Mouse (Mus musculus) kidney, embryonic 16.5 days (tissue): ENCODE results near the gene Amdhd2. TPM values are rescaled to one million over a fixed set of nuclear protein-coding genes. Genes with fewer than 3 reads are reported as not detected.
A peak's percentile ranks its signal among the peaks of the same experiment; 100 is the strongest.
"Not testable (repeated sequence)": the region's sequence is repeated elsewhere in the genome, so short reads cannot be mapped to it uniquely, and the experiment has no call there.

Experiments
- ATAC-seq: fragments of 200-750 bp; cut with Nextera tagmentation; 2 replicates; pipeline ENCODE4 v1.8.0; 2017; ENCODE audit warnings: moderate TSS enrichment; ENCODE audit not compliant: low FRiP score, low TSS enrichment
- H3K27ac ChIP-seq: fragments of 300-500 bp; sonication (generic); 2 replicates; pipeline ENCODE4 v1.5.1; 2014; ENCODE audit warnings: low read length
- H3K27me3 ChIP-seq: fragments of 300-500 bp; sonication (generic); 2 replicates; pipeline ENCODE4 v1.6.1; 2014; ENCODE audit warnings: low read length, control low read depth, mixed read lengths; ENCODE audit not compliant: insufficient read depth
- H3K36me3 ChIP-seq: fragments of 300-500 bp; sonication (generic); 2 replicates; pipeline ENCODE4 v1.6.1; 2014; ENCODE audit warnings: low read length, control low read depth, mixed read lengths; ENCODE audit not compliant: insufficient read depth
- H3K4me1 ChIP-seq: fragments of 300-500 bp; sonication (generic); 2 replicates; pipeline ENCODE4 v1.6.1; 2014; ENCODE audit warnings: low read length, control low read depth, mixed read lengths; ENCODE audit not compliant: insufficient read depth
- H3K4me2 ChIP-seq: fragments of 300-500 bp; sonication (generic); replicated peaks from 2 replicates; pipeline ENCODE4 v1.6.1; 2014; ENCODE audit warnings: low read depth, low read length
- H3K4me3 ChIP-seq: fragments of 300-500 bp; sonication (generic); 2 replicates; pipeline ENCODE4 v1.5.1; 2014; ENCODE audit warnings: mild to moderate bottlenecking, low read length
- H3K9ac ChIP-seq: fragments of 300-500 bp; sonication (generic); replicated peaks from 2 replicates; pipeline ENCODE4 v1.6.1; 2014; ENCODE audit warnings: low read length
- H3K9me3 ChIP-seq: fragments of 300-500 bp; sonication (generic); 2 replicates; pipeline ENCODE4 v1.6.1; 2016; ENCODE audit warnings: low read length, control low read depth
- WGBS: fragments of 180-500 bp; shearing (Covaris S2); extraction: QIAGEN DNeasy Blood & Tissue Kit; methylation state at CpG from one replicate; pipeline ENCODE4 v1.1.7; 2014; 5-methylcytosine and 5-hydroxymethylcytosine counted together
- polyA plus RNA-seq: library from polyadenylated mRNA; unstranded; fragments of >200 nt; fragmentation: Nextera tagmentation; extraction: Ambion mirVana; gene quantifications from 2 replicates; pipeline ENCODE4 v1.2.1, GENCODE M21; 2015

Gene Amdhd2
- polyA plus RNA-seq, 1 experiment from 2014 or later = 42.1 TPM

DNA sequence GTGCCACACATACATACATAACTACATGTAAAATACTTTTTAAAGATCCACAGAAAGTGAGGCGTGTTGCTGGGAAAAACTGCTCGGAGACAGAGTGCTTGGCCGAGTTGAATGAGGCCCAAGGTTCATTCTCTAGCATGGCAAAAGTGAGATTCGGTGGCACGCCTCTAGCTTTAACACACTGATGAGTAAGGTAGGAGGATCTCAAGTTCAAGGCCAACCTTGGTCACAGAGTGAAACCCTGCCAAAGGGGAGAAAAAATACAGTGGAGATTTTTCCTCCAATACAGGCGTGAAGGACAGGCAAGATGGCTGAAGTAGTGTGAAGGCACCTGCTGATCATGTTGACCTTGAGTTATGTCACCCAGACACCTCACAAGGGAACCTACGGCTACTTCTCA, 14.1 kb downstream of the Amdhd2 start:
- H3K9ac ChIP-seq = no peak overlapping the region
- no peaks in the 10 kb centered on the region for H3K9me3 ChIP-seq
- H3K27me3 ChIP-seq = no peaks in the 10 kb centered on the region
- H3K27ac ChIP-seq = no peak overlapping the region
- WGBS = 86% methylated on average over 7 of the region's 7 CpGs
- no peak overlapping the region for H3K4me3 ChIP-seq
- no peaks in the 10 kb centered on the region for H3K36me3 ChIP-seq
- no peak for ATAC-seq
- H3K4me2 ChIP-seq = no peak overlapping the region
- H3K4me1 ChIP-seq = peaks cover 6% of the 10 kb centered on the region

- Histone ChIP-seq H3K4me3 (no peak overlapping the region), H3K9me3 (no peaks in the 10 kb centered on the region), H3K4me1 (peaks cover 24% of the 10 kb centered on the region), H3K27ac (no peak overlapping the region), H3K36me3 (no peaks in the 10 kb centered on the region), H3K9ac (no peak overlapping the region), H3K4me2 (no peak overlapping the region), H3K27me3 (no peaks in the 10 kb centered on the region)
- no peak for ATAC-seq
- WGBS = 44% methylated on average over 2 of the region's 2 CpGs
These were observed 20.7 kb downstream of the Amdhd2 start for GRCm38 (mm10) chr17:24142897-24143296.

- Histone ChIP-seq H3K4me3 (peak overlapping the region; percentile 99), H3K4me2 (peak overlapping the region; percentile 72), H3K9ac (peak overlapping the region; percentile 94), H3K9me3 (no peaks in the 10 kb centered on the region), H3K4me1 (peaks cover 24% of the 10 kb centered on the region), H3K27ac (peak overlapping the region; percentile 88), H3K27me3 (no peaks in the 10 kb centered on the region), H3K36me3 (no peaks in the 10 kb centered on the region)
- ATAC-seq = peak; percentile 98
- WGBS = under 1% methylated on average over 53 of the region's 57 CpGs
These were observed 22.1 kb downstream of the Amdhd2 start for GRCm38 (mm10) chr17:24141425-24141920.

- WGBS = under 1% methylated on average over 42 of the region's 43 CpGs
- Histone ChIP-seq H3K27me3 (no peaks in the 10 kb centered on the region), H3K4me1 (peaks cover 24% of the 10 kb centered on the region), H3K4me3 (peak overlapping the region; percentile 99), H3K36me3 (no peaks in the 10 kb centered on the region), H3K4me2 (peak overlapping the region; percentile 72), H3K9ac (peak overlapping the region; percentile 94), H3K9me3 (no peaks in the 10 kb centered on the region), H3K27ac (peak overlapping the region; percentile 88)
- ATAC-seq = peak; percentile 58
These were observed 22.6 kb downstream of the Amdhd2 start for GRCm38 (mm10) chr17:24140845-24141424.

DNA sequence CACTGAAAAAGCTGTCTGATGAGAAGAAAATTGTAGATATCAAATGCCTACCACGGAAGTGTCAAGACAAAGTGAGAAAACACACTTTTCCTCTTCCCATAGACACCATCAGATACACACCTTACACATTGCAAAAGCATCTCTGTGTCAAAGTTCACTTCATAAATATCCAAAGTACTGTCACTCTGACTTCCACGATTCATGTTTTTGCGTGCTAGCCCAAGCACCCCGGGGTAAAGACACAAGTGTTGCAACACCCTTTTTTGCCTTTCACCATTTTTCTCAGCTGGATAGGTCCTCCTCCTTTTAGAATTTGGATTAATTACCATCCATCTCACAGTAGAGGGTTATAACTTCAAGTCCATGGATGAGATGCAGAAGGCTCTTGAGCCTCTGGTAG, 23.6 kb downstream of the Amdhd2 start:
- H3K27ac ChIP-seq = no peak overlapping the region
- 87% methylated on average over 4 of the region's 4 CpGs for WGBS

DNA sequence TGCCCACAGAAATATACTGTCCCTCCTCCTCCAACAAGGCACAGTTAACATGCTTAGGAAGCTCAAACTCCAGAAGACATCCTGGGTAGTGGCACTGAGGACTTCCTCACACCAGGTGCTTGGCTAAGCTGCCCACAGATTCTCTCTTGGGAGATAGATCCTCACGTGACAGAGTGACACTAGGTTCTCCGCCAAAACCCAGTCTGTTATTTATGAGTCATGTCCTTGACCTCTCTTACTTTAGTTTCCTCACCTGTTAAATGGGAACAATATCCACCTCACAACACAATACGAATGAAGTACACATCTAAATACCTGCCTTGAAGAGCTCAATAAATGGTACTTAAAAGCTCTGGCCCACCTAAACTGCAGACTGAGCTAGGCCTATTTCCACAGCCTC, 24.3 kb downstream of the Amdhd2 start:
- no peak overlapping the region for H3K9ac ChIP-seq
- H3K27ac ChIP-seq = no peak overlapping the region
- ATAC-seq = no peak
- H3K36me3 ChIP-seq = no peaks in the 10 kb centered on the region
- 62% methylated on average over 3 of the region's 3 CpGs for WGBS
- no peaks in the 10 kb centered on the region for H3K9me3 ChIP-seq
- no peak overlapping the region for H3K4me3 ChIP-seq
- H3K4me1 ChIP-seq = peaks cover 24% of the 10 kb centered on the region
- no peaks in the 10 kb centered on the region for H3K27me3 ChIP-seq
- H3K4me2 ChIP-seq = no peak overlapping the region

More for the DNA sequence above, 23.6 kb downstream of the Amdhd2 start:
- H3K9ac ChIP-seq = peak overlapping the region; percentile 94
- peak overlapping the region; percentile 72 for H3K4me2 ChIP-seq
- peak overlapping the region; percentile 99 for H3K4me3 ChIP-seq
- no peaks in the 10 kb centered on the region for H3K9me3 ChIP-seq
- H3K36me3 ChIP-seq = no peaks in the 10 kb centered on the region
- no peaks in the 10 kb centered on the region for H3K27me3 ChIP-seq
- peaks cover 24% of the 10 kb centered on the region for H3K4me1 ChIP-seq
- ATAC-seq = no peak

DNA sequence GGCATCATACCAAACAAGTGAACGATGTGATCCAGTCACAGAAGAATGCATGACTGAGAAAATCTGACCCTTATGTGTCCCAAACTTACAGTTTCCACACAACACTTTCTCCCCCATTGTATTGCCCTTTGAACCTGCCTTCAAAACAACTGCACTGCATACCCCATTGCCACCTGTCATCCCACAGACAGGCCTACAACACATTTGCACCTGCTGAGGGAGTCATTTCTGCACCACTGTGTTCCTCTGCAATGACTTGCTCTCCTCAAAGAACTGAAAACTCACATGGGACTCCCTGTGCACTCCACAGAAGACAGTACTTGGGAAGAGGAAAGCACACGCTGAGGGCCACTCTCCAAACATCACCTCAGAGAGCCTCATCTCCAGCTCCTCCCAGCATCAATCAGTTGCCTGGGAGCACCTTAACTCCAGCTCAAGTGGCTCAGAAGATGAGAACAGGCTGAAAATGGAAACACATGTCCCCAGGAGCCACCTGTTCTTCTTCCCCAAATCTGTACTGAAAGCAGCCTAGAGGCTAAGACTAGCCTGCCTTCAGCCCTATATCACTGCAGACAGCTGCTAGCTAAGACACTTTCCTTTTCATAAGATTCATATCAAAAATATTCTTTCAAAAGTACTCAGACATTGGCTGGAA, 26.2 kb downstream of the Amdhd2 start:
- no peak overlapping the region for H3K4me3 ChIP-seq
- H3K36me3 ChIP-seq = no peaks in the 10 kb centered on the region
- WGBS = 77% methylated on average over 2 of the region's 2 CpGs
- peaks cover 24% of the 10 kb centered on the region for H3K4me1 ChIP-seq
- no peak overlapping the region for H3K27ac ChIP-seq
- no peaks in the 10 kb centered on the region for H3K9me3 ChIP-seq
- H3K4me2 ChIP-seq = no peak overlapping the region
- H3K27me3 ChIP-seq = no peaks in the 10 kb centered on the region
- H3K9ac ChIP-seq = no peak overlapping the region
- ATAC-seq = no peak

GRCm38 (mm10) chr17:24134062-24134461, 29.5 kb downstream of the Amdhd2 start:
- Histone ChIP-seq H3K36me3 (no peaks in the 10 kb centered on the region), H3K9ac (no peak overlapping the region), H3K9me3 (no peaks in the 10 kb centered on the region), H3K4me1 (peaks cover 3% of the 10 kb centered on the region; the same call in 1 of the 2 replicates), H3K27ac (no peak overlapping the region), H3K4me2 (no peak overlapping the region), H3K4me3 (no peak overlapping the region), H3K27me3 (no peaks in the 10 kb centered on the region)
- no peak for ATAC-seq

DNA sequence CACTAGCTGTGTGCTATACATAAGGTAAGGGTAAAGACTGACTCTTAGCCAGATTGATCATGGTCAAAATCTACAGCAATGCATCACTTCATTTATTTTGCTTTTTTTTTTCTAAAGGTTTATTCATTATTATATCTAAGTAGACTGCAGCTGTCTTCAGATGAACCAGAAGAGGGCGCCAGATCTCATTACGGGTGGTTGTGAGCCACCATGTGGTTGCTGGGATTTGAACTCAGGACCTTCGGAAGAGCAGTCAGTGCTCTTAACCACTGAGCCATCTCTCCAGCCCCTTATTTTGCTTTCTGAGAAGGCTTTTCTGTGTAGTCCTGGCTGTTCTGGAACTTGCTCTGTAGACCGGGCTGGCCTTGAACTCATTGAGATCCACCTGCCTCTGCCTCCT, 30.6 kb downstream of the Amdhd2 start:
- not testable (repeated sequence) for H3K4me1 ChIP-seq, H3K36me3 ChIP-seq, ATAC-seq, H3K4me3 ChIP-seq, H3K27me3 ChIP-seq, H3K9ac ChIP-seq, H3K4me2 ChIP-seq, H3K27ac ChIP-seq, H3K9me3 ChIP-seq
- 89% methylated on average over 4 of the region's 4 CpGs for WGBS

- 63% methylated on average over 3 of the region's 3 CpGs for WGBS
- H3K9ac ChIP-seq = no peak overlapping the region
- no peaks in the 10 kb centered on the region for H3K4me1 ChIP-seq
- no peaks in the 10 kb centered on the region for H3K9me3 ChIP-seq
- no peak overlapping the region for H3K4me2 ChIP-seq
- no peaks in the 10 kb centered on the region for H3K27me3 ChIP-seq
- H3K27ac ChIP-seq = no peak overlapping the region
- H3K36me3 ChIP-seq = no peaks in the 10 kb centered on the region
- no peak for ATAC-seq
- H3K4me3 ChIP-seq = no peak overlapping the region
These were observed 32.0 kb downstream of the Amdhd2 start for GRCm38 (mm10) chr17:24131570-24131969.
